Mouse (Mus musculus): ENCODE measurements around the gene Bicdl2. TPM values are rescaled to one million over a fixed set of nuclear protein-coding genes. Genes with fewer than 3 reads are reported as not detected.

Gene Bicdl2
- polyA plus RNA-seq, 1 experiment from 2014 or later: 0.19 TPM

Other genes starting within 250 kb of the Bicdl2 start
- gene Vmn2r117, start 180.8 kb upstream of the Bicdl2 start, polyA plus RNA-seq (2015; fragmentation: Nextera tagmentation; extraction: Ambion mirVana): not detected in 2 replicates
- 17.0 and 18.0 TPM in 2 replicates for gene Zfp213, start 96.3 kb upstream of the Bicdl2 start, polyA plus RNA-seq (2015; fragmentation: Nextera tagmentation; extraction: Ambion mirVana)
- 26.4 and 29.1 TPM in 2 replicates for gene Zfp13, start 61.0 kb upstream of the Bicdl2 start, polyA plus RNA-seq (2015; fragmentation: Nextera tagmentation; extraction: Ambion mirVana)
- 0.20 and 0.25 TPM in 2 replicates for gene Zscan10, start 59.6 kb upstream of the Bicdl2 start, polyA plus RNA-seq (2015; fragmentation: Nextera tagmentation; extraction: Ambion mirVana)
- gene Mmp25, start 15.2 kb upstream of the Bicdl2 start, polyA plus RNA-seq (2015; fragmentation: Nextera tagmentation; extraction: Ambion mirVana): 1.2 and 1.5 TPM in 2 replicates
- gene Hcfc1r1, start 13.1 kb downstream of the Bicdl2 start, polyA plus RNA-seq (2015; fragmentation: Nextera tagmentation; extraction: Ambion mirVana): 150 and 153 TPM in 2 replicates
- 41.3 and 42.1 TPM in 2 replicates for gene Thoc6, start 13.4 kb downstream of the Bicdl2 start, polyA plus RNA-seq (2015; fragmentation: Nextera tagmentation; extraction: Ambion mirVana)
- 5.8 and 6.1 TPM in 2 replicates for gene Tnfrsf12a, start 17.0 kb downstream of the Bicdl2 start, polyA plus RNA-seq (2015; fragmentation: Nextera tagmentation; extraction: Ambion mirVana)
- 0.34 and 0.54 TPM in 2 replicates for gene Cldn6, start 18.7 kb downstream of the Bicdl2 start, polyA plus RNA-seq (2015; fragmentation: Nextera tagmentation; extraction: Ambion mirVana)
- 1.6 and 2.0 TPM in 2 replicates for gene Cldn9, start 23.5 kb downstream of the Bicdl2 start, polyA plus RNA-seq (2015; fragmentation: Nextera tagmentation; extraction: Ambion mirVana)
- gene 1520401A03Rik, start 62.3 kb downstream of the Bicdl2 start, polyA plus RNA-seq (2015; fragmentation: Nextera tagmentation; extraction: Ambion mirVana): 0.13 TPM in 1 of 2 replicates, not detected in the other
- gene Pkmyt1, start 65.8 kb downstream of the Bicdl2 start, polyA plus RNA-seq (2015; fragmentation: Nextera tagmentation; extraction: Ambion mirVana): 20.8 and 21.1 TPM in 2 replicates
- gene Paqr4, start 80.4 kb downstream of the Bicdl2 start, polyA plus RNA-seq (2015; fragmentation: Nextera tagmentation; extraction: Ambion mirVana): 81.4 and 84.1 TPM in 2 replicates
- 1.4 and 1.8 TPM in 2 replicates for gene Kremen2, start 85.3 kb downstream of the Bicdl2 start, polyA plus RNA-seq (2015; fragmentation: Nextera tagmentation; extraction: Ambion mirVana)
- 202 and 203 TPM in 2 replicates for gene Flywch1, start 111.1 kb downstream of the Bicdl2 start, polyA plus RNA-seq (2015; fragmentation: Nextera tagmentation; extraction: Ambion mirVana)
- gene Flywch2, start 125.6 kb downstream of the Bicdl2 start, polyA plus RNA-seq (2015; fragmentation: Nextera tagmentation; extraction: Ambion mirVana): 73.9 and 86.2 TPM in 2 replicates
- gene Srrm2, start 130.0 kb downstream of the Bicdl2 start, polyA plus RNA-seq (2015; fragmentation: Nextera tagmentation; extraction: Ambion mirVana): 410 and 420 TPM in 2 replicates
- gene Elob, start 168.6 kb downstream of the Bicdl2 start, polyA plus RNA-seq (2015; fragmentation: Nextera tagmentation; extraction: Ambion mirVana): 1,167 and 1,245 TPM in 2 replicates
- 0.17 TPM in 1 of 2 replicates, not detected in the other for gene Prss33, start 175.6 kb downstream of the Bicdl2 start, polyA plus RNA-seq (2015; fragmentation: Nextera tagmentation; extraction: Ambion mirVana)
- gene Prss32, start 183.3 kb downstream of the Bicdl2 start, polyA plus RNA-seq (2015; fragmentation: Nextera tagmentation; extraction: Ambion mirVana): 0.14 TPM in 1 of 2 replicates, not detected in the other
- 1.2 and 2.0 TPM in 2 replicates for gene Prss41, start 183.7 kb downstream of the Bicdl2 start, polyA plus RNA-seq (2015; fragmentation: Nextera tagmentation; extraction: Ambion mirVana)
- not detected in 2 replicates for gene Prss21, start 207.6 kb downstream of the Bicdl2 start, polyA plus RNA-seq (2015; fragmentation: Nextera tagmentation; extraction: Ambion mirVana)
- not detected in 2 replicates for gene Dcpp1, start 220.4 kb downstream of the Bicdl2 start, polyA plus RNA-seq (2015; fragmentation: Nextera tagmentation; extraction: Ambion mirVana)
- not detected in 2 replicates for gene Dcpp2, start 220.4 kb downstream of the Bicdl2 start, polyA plus RNA-seq (2015; fragmentation: Nextera tagmentation; extraction: Ambion mirVana)

Measured in hindbrain, embryonic 16.5 days (tissue).